Mouse (Mus musculus): Measurements from ENCODE around the gene Pcp4l1. TPM values are rescaled to one million over a fixed set of nuclear protein-coding genes. Genes with fewer than 3 reads are reported as not detected.

Gene Pcp4l1
- polyA plus RNA-seq, 1 experiment: 326 TPM

GRCm38 (mm10) chr1:171234126-171234525, 38.1 kb upstream of the Pcp4l1 start, which contains the start of gene Fcer1g:
TSS of gene Fcer1g (minus strand) at chr1:171234365.
- no peak within 1 kb of the TSS for H3K4me3 ChIP-seq (ENCODE audit: insufficient read depth, low read depth, low read length)
- H3K27ac ChIP-seq (ENCODE audit: insufficient read depth, low read depth, low read length): no peak within 1 kb of the TSS
- 88% methylated on average over 14 of the region's 14 CpGs for WGBS
- H3K4me1 ChIP-seq (ENCODE audit: control insufficient read depth, insufficient read depth, low read length): no peaks in the 10 kb centered on the region
- no peak for TF ChIP-seq POLR2A (IDR thresholded peaks at IDR 0.05; ENCODE audit: insufficient read depth, low read depth, low read length)
- TF ChIP-seq CTCF (IDR thresholded peaks at IDR 0.05; ENCODE audit: insufficient read depth, low read depth, low read length): no peak

- WGBS: 80% methylated on average over 12 of the region's 12 CpGs
- no peaks in the 10 kb centered on the region for H3K4me1 ChIP-seq (ENCODE audit: control insufficient read depth, insufficient read depth, low read length)
- H3K4me3 ChIP-seq (ENCODE audit: insufficient read depth, low read depth, low read length): no peak overlapping the region
- TF ChIP-seq POLR2A (IDR thresholded peaks at IDR 0.05; ENCODE audit: insufficient read depth, low read depth, low read length) (no peak), CTCF (IDR thresholded peaks at IDR 0.05; ENCODE audit: insufficient read depth, low read depth, low read length) (no peak)
- no peak overlapping the region for H3K27ac ChIP-seq (ENCODE audit: insufficient read depth, low read depth, low read length)
Measured at GRCm38 (mm10) chr1:171232800-171233730, 37.0 kb upstream of the Pcp4l1 start.

DNA sequence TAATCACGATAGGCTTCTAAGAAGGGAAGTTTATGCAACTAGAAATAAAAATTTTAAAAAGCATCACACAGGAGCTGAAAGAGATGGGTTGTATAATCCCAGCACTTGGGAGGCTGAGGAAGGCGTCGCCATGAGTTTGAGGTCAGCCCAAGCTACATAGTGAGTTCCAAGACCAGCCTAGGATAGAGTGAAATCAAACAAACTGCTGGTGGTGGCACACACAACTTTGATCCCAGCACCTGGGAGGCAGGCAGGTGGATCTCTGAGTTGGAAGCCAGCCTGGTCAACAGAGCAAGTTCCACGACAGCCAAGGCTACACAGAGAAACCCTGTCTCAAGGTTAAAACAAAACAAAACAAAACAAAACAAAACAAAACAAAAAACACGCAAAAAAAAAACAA, 36.3 kb upstream of the Pcp4l1 start:
- Histone ChIP-seq H3K27ac (ENCODE audit: insufficient read depth, low read depth, low read length) (no peak overlapping the region), H3K4me1 (ENCODE audit: control insufficient read depth, insufficient read depth, low read length) (no peaks in the 10 kb centered on the region), H3K4me3 (ENCODE audit: insufficient read depth, low read depth, low read length) (no peak overlapping the region)
- WGBS: 80% methylated on average over 5 of the region's 5 CpGs
- TF ChIP-seq CTCF (IDR thresholded peaks at IDR 0.05; ENCODE audit: insufficient read depth, low read depth, low read length): no peak
- TF ChIP-seq POLR2A (IDR thresholded peaks at IDR 0.05; ENCODE audit: insufficient read depth, low read depth, low read length): no peak

DNA sequence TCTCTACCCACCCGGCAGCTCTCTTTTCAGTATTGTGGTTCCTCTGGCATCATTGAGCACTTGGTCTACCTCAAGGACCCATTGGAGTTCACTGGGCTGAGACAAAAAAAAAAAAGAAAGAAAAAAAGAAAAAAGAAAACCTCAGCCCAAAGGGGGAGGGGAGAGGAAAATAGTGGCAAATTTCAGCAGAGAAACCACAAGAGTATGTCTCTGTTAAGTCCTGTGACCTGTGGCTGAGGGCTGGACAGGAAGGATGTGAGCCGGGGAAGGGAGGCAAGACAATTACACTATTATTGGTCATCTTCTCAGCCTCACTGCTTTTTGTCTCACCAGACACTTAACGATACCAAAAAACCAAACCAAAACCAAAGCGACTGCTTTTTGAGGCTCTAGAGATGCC, 35.8 kb upstream of the Pcp4l1 start:
- H3K27ac ChIP-seq (ENCODE audit: insufficient read depth, low read depth, low read length): no peak overlapping the region
- no peak overlapping the region for H3K4me3 ChIP-seq (ENCODE audit: insufficient read depth, low read depth, low read length)
- WGBS: 67% methylated on average over 4 of the region's 4 CpGs
- TF ChIP-seq POLR2A (IDR thresholded peaks at IDR 0.05; ENCODE audit: insufficient read depth, low read depth, low read length) (no peak), CTCF (IDR thresholded peaks at IDR 0.05; ENCODE audit: insufficient read depth, low read depth, low read length) (no peak)
- no peaks in the 10 kb centered on the region for H3K4me1 ChIP-seq (ENCODE audit: control insufficient read depth, insufficient read depth, low read length)

GRCm38 (mm10) chr1:171230215-171230614, 34.1 kb upstream of the Pcp4l1 start:
- H3K4me3 ChIP-seq (ENCODE audit: insufficient read depth, low read depth, low read length): no peak overlapping the region
- no peaks in the 10 kb centered on the region for H3K4me1 ChIP-seq (ENCODE audit: control insufficient read depth, insufficient read depth, low read length)
- no peak for TF ChIP-seq POLR2A (IDR thresholded peaks at IDR 0.05; ENCODE audit: insufficient read depth, low read depth, low read length)
- no peak overlapping the region for H3K27ac ChIP-seq (ENCODE audit: insufficient read depth, low read depth, low read length)
- WGBS: 42% methylated on average over 3 of the region's 3 CpGs

- no peak overlapping the region for H3K27ac ChIP-seq (ENCODE audit: insufficient read depth, low read depth, low read length)
- H3K4me3 ChIP-seq (ENCODE audit: insufficient read depth, low read depth, low read length): no peak overlapping the region
- no peaks in the 10 kb centered on the region for H3K4me1 ChIP-seq (ENCODE audit: control insufficient read depth, insufficient read depth, low read length)
- WGBS: 57% methylated on average over 6 of the region's 6 CpGs
- TF ChIP-seq CTCF (IDR thresholded peaks at IDR 0.05; ENCODE audit: insufficient read depth, low read depth, low read length) (no peak), POLR2A (IDR thresholded peaks at IDR 0.05; ENCODE audit: insufficient read depth, low read depth, low read length) (no peak)
Measured at GRCm38 (mm10) chr1:171229750-171230149, 33.7 kb upstream of the Pcp4l1 start.

GRCm38 (mm10) chr1:171227879-171228278, 31.8 kb upstream of the Pcp4l1 start:
- Histone ChIP-seq H3K4me3 (ENCODE audit: insufficient read depth, low read depth, low read length) (no peak overlapping the region), H3K27ac (ENCODE audit: insufficient read depth, low read depth, low read length) (no peak overlapping the region), H3K4me1 (ENCODE audit: control insufficient read depth, insufficient read depth, low read length) (no peaks in the 10 kb centered on the region)
- WGBS: 90% methylated on average over 1 of the region's 1 CpGs
- no peak for TF ChIP-seq CTCF (IDR thresholded peaks at IDR 0.05; ENCODE audit: insufficient read depth, low read depth, low read length)
- TF ChIP-seq POLR2A (IDR thresholded peaks at IDR 0.05; ENCODE audit: insufficient read depth, low read depth, low read length): no peak

DNA sequence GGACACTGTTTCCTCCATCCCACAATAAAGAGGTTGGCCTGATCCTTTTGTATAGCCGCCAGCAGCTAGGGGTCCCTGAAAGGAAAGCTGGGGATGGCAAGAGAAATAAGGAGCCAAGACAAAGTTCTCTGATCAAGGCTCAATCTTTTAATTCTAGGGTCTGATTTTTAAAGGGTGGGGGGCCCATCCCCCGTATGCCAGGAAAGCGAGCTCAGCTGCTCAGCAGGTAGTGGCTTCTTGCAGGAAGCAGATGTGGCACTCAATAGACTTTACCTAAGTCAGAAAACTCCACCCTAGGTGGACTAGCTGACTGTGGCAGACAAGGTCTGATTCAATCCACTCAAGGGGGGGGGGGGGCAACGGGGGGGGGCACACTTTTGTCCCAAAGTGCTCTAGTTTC, 30.7 kb upstream of the Pcp4l1 start:
- Histone ChIP-seq H3K4me1 (ENCODE audit: control insufficient read depth, insufficient read depth, low read length) (peaks cover under 1% of the 10 kb centered on the region; the same call in 1 of the 2 replicates), H3K27ac (ENCODE audit: insufficient read depth, low read depth, low read length) (no peak overlapping the region), H3K4me3 (ENCODE audit: insufficient read depth, low read depth, low read length) (no peak overlapping the region)
- WGBS: 58% methylated on average over 4 of the region's 4 CpGs
- TF ChIP-seq CTCF (IDR thresholded peaks at IDR 0.05; ENCODE audit: insufficient read depth, low read depth, low read length) (no peak), POLR2A (IDR thresholded peaks at IDR 0.05; ENCODE audit: insufficient read depth, low read depth, low read length) (no peak)

DNA sequence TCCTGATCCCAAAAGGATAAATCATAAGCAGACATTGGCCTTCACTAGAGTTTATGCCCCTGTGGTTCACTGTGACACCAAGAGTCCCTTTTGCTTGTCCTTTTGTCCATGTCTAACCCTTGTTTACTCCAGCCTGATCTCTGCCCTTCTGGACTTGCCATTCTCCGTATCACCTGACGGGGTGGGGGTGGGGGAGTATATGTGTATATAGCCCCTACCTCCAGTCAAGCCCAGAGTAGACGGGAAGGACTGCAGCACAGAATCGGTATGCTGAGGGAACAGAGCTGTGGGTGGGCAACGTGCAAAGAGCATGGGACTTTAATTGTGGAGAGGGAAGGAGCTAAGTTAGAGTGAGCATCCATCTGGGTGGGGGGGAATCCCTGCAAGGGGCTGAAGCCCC, 28.8 kb upstream of the Pcp4l1 start, which contains the start of gene Apoa2:
Gene Apoa2, plus strand, starts transcription at position 198 of the 400 bp plus-strand sequence.
- 84% methylated on average over 5 of the region's 5 CpGs for WGBS
- Histone ChIP-seq H3K4me1 (ENCODE audit: control insufficient read depth, insufficient read depth, low read length) (peaks cover 14% of the 10 kb centered on the region), H3K4me3 (ENCODE audit: insufficient read depth, low read depth, low read length) (no peak within 1 kb of the TSS), H3K27ac (ENCODE audit: insufficient read depth, low read depth, low read length) (no peak within 1 kb of the TSS)
- no peak for TF ChIP-seq CTCF (IDR thresholded peaks at IDR 0.05; ENCODE audit: insufficient read depth, low read depth, low read length)
- no peak for TF ChIP-seq POLR2A (IDR thresholded peaks at IDR 0.05; ENCODE audit: insufficient read depth, low read depth, low read length)

Data from olfactory bulb, adult 2 months (tissue).